Comparison of ENCODE assay signal across 8 mouse cellular contexts in genomic region chrX:75130467-75131160, GRCm38 (mm10). TPM values are rescaled to one million over a fixed set of nuclear protein-coding genes. Genes with fewer than 3 reads are reported as not detected.
DNase-seq lines count a peak whose midpoint lies in the region; ATAC-seq lines count a peak whose summit lies in the region.

Mpp1 (minus strand) TSS chrX:75131016.

- H3K36me3 ChIP-seq in hindbrain, embryonic 15.5 days = no peaks in the 10 kb centered on the region

- no peaks in the 10 kb centered on the region for H3K27me3 ChIP-seq in hindbrain, embryonic 15.5 days

- H3K27ac ChIP-seq in hindbrain, embryonic 15.5 days (replicated peaks) = peak within 1 kb of the TSS; percentile 70

- peak within 1 kb of the TSS; percentile 49 for H3K9ac ChIP-seq in hindbrain, embryonic 15.5 days

- H3K4me3 ChIP-seq in hindbrain, embryonic 15.5 days = peak within 1 kb of the TSS; percentile 51

- H3K4me2 ChIP-seq in hindbrain, embryonic 15.5 days = peak within 1 kb of the TSS; percentile 69

- WGBS in hindbrain, embryonic 15.5 days = 22% methylated on average over 35 of the region's 36 CpGs

- no peaks in the 10 kb centered on the region for H3K9me3 ChIP-seq in hindbrain, embryonic 15.5 days

- ATAC-seq in hindbrain, embryonic 15.5 days (ENCODE audit: low FRiP score, low read depth) = peak; percentile 99

- DNase-seq in T-cell, adult 2 months (ENCODE audit: low spot score) = peak; percentile 76
- DNase-seq in cerebellum, postnatal 36 days = peak; percentile 64 to 71
- peak; percentile 62 to 66 for DNase-seq in frontal cortex, postnatal 36 days (ENCODE audit: low spot score in 2 of 2)
- DNase-seq in left cerebral cortex, adult 11 months (ENCODE audit: low spot score) = peak; percentile 34
- peak; percentile 85 to 88 for DNase-seq in lung, postnatal 4 days
- DNase-seq in retina, postnatal 7 days (ENCODE audit: low read depth, low spot score) = peak; percentile 48
- peak; percentile 54 for DNase-seq in urinary bladder, adult 2 months (ENCODE audit: low spot score)

- H3K4me1 ChIP-seq in hindbrain, embryonic 15.5 days (replicated peaks) = no peaks in the 10 kb centered on the region

RNA-seq across cellular contexts. Expression of gene Mpp1, which starts in this region (rescaled TPM):
- polyA plus RNA-seq in hindbrain, embryonic 15.5 days (2015; fragmentation: Nextera tagmentation; extraction: Ambion mirVana) = 23.8 and 25.1 TPM in 2 replicates
- polyA plus RNA-seq in urinary bladder, adult 2 months (2012; rRNA removed) = 64.4 and 76.2 TPM in 2 replicates

Comparison
In these comparisons a context has a peak if more than half of its experiments do, and no peak if none do; other contexts are left out.
1. Peak in every context shown above with its lines: DNase-seq, ATAC-seq, H3K4me3 ChIP-seq and H3K27ac ChIP-seq.
2. DNase-seq: peak in every context shown above with its lines; median percentile 86 in lung, postnatal 4 days; 76 in T-cell, adult 2 months; 68 in cerebellum, postnatal 36 days; 64 in frontal cortex, postnatal 36 days; 54 in urinary bladder, adult 2 months; 48 in retina, postnatal 7 days; 34 in left cerebral cortex, adult 11 months.